Mouse (Mus musculus): ENCODE data around the gene Mup5.
"Not testable (repeated sequence)": the region's sequence is repeated elsewhere in the genome, so short reads cannot be mapped to it uniquely, and the experiment has no call there.

Mup5 gene

DNA sequence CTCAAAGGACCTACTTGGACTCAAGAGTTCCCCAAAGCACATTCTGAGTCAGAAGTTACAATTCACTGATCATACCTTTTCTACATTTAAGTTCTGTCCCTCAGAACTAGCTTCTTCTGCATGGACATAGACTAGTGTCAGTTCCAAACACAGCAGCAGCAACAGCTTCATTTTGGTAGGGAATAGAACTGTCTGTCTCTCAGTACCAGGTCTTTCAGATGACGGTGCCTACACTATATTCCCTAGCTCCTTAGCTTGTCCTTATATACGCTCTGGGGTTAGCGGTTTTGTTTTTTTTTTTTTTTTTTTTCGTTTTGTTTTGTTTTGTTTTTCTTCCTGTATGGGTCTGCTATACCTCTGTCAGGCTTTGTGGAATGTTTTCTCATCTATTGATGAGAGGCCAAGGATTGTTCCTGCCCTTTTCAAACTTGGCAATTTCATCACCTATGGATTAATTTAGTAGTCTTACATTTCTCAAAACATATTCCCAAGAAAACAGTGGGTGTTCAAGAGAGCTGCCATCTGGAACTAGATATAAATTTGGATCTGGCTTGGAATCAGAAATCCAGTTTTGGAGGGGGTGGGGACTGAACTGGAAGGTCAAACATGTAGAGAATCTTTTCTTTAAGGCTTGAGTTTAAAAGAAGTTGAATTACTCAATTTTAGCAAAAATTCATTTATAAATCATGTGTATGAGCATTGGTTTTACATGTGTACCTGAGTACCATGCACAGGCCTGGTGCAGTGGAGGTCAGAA is at the start of gene Mup5:
TSS of gene Mup5 (minus strand) at position 282 of the 757 bp plus-strand sequence.
- no peak for DNase-seq (ENCODE audit: low spot score in 2 of 2)

DNA sequence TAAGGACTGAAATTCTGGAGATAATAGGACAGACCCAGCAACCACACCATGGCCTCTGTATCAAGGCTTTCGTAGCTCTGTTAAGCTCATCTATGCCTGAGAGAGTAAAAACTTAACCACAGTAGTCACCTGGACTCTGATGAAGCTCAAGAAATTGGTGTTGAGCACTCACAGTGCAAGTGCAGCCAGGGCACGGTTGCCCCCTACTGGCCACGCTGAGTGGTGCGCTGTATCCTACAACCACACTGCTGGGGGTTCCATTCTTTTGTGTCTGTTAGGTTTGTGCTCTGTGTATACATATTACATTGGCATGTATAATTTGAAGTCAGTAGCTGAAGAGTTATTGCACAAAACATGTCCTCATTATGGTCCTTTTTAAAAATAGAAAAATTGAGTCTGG is 23.1 kb upstream of the Mup5 start:
- no peak for DNase-seq (ENCODE audit: low spot score in 2 of 2)

DNA sequence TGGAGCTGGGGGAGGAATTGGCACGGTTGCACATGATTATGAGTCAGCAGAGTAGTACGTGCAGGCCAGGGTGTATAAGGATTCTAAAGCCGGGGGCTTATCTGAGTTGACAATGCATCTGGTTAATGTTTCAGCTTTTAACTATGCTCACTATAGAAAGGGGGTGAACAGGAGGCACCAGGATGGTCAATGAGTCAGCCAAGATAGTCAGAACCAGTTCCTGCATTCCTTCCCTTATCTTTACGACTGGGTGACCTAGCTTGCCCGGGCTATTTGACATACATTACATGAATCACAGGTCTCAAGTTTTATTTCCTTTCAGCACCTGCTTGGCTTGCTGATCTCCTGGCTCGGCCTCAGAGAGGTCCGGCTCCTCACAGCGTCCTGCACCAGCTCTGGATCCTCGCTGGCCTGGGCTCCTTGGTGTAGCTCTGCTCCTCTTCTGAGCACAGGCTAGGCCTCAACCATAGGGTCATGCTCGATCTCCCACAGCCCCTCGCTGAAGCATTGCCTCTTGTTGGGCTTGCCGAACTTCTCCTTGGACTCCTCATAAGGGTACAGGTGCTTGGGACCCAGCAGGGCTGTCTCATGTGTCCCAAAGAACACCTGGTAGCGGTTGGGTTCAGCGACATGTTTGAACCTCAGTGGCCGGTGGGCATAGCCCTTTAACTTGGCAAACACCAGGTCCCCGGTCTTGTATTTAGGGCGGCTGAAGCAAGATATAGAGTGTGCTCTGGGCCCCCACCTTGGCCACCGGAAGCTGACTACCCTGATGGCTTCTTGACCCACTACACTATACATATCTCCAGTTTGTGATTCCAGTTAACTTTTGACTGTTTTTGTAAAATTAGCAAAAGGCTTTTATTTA is 21.0 kb upstream of the Mup5 start:
- no peak for DNase-seq (ENCODE audit: low spot score in 2 of 2)

DNA sequence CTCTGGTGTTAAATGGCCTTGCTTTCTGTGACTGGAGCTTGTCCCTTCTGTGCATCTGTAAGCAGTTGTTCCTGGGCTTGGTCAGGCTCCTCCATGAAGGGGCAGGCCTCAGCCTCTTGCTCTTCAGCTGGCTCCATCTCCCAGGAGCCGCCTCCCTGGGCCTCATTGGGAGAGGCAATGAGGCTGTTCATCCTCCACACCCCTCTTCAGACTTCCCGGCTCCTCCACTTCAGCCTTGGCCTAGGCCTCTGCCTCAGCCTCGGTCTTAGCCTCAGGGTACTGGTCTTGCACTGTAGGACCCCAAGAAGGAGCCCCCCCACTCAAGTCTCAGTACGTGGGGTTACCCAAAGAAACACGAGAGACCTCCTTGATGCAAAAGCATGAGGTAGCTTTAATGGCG is 20.3 kb upstream of the Mup5 start:
- DNase-seq (ENCODE audit: low spot score in 2 of 2), result no peak

DNA sequence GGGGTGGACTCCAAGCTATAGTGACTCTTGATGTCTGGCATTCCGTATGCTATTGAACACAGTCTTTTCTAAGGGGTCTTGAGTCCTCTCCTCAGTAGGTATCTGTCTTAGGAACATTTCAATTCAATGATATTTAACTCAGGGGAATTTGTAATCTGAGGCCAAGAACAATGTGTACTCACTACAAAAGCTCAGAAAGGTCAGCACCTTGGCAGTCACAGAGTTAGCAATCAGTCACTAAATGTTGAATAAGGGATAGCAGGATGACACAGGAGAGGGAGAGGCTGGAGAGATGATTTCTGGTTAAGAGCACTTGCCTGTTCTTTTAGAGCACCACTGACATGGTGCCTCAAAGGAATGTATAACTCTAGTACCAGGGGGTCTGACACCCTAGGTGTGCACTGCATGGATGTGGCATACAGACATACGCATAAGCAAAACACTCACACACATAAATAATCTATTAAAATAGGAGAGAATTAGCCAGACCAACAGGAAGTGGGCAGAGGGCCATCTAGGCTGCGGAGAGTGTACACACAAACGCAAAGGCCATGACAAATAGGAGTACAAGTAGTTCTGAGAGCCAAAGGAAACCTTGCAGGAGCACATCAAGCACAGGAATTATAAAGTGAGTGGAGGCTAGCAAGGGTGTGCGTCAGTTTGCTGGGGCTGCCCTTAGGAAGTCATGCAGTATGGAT is 9.9 kb upstream of the Mup5 start:
- DNase-seq (ENCODE audit: low spot score in 2 of 2), result no peak

DNA sequence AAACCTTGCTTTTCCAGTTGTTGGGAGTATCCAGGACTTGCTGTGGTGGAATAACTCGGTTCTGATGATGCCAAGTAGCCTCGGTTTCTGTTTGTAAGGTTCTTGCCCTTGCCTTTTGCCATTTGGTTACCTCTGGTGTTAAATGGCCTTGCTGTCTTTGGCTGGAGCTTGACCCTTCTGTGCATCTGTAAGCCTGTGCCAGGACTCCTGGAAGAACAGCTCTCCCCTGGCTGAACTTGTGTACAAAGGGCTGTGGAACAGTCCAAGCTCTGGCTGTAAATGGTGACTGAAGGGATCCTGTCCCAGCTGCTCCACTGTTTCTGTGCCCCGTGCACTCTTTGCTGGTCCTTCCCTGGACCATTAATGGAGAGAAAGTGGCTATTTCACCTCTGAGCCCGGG is 5.8 kb downstream of the Mup5 start:
- no peak for DNase-seq (ENCODE audit: low spot score in 2 of 2)

DNA sequence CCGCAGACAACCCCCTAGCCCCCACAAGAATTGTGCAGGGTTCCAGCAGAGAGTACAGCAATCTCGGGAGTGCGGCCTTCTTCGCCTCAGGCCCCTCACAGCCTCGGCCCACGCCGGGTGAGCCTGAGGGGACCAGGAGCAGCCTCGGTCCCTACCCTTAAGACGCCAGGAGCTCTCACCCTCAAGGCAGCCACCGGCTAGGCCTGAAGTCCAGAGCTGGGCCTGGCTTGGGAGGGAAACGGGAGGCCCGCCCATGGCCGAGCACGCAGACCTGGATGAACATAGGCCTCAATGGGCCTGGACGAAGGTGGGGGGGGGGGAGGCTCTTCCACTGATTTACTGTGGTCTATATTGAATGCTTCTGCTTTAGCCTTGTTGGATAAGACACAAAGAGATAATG is 11.8 kb downstream of the Mup5 start:
- DNase-seq (ENCODE audit: low spot score in 2 of 2), result no peak

DNA sequence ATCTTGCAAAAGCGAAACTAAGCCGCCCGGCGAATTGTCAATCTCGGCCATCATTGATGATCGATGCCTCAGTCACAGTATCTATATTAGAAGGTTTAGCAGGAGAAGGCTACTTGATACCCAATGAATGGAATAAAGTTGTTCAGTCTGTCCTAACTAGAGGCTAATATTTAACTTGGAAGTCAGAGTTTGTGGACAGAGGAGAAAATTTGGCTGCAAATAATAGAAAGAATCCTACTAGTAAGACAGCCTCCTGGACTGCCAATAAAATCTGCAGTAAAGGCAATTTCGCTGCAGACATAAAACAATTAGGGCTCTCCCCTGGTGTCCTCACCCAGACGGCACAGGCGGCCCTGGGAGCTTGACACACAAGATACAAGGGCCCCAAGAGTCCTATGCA is 12.5 kb downstream of the Mup5 start:
- DNase-seq (ENCODE audit: low spot score in 2 of 2), result not testable (repeated sequence)

DNA sequence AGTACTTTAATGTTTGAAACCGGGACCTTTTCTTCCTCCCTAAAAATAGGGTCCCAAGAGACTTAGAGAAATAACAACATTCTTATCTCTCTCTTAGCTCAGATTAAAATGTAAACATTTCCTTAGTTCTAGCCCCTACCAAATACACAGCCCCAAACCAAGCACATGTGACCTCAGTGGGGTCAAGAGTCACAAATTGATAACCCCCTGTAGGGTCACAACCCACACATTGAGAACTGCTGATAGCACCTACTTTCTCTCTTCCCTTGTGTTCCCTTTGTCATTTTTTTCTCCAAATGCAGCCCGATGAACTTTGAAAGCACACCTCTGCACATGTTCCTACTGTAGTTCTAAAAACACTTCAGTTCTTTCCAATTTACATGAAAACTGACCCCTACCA is 19.4 kb downstream of the Mup5 start:
- DNase-seq (ENCODE audit: low spot score in 2 of 2), result no peak

DNA sequence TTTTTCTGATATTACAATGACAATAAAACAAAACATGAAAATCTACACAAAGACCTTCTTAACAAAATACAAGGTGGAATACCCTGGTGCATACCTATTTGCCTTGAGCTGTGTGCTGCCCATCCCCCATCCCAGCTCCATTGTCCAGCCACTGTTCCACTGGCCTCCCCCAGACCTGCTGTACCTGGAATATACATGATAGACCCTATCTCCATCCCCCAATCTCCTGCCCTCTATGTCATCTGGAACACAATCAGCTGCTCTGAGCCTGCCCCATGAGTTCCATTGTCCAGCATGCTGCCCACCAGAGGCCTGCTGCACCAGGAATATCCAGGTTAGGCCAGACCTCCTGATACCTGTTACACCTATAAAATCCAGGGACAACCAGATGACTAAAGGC is 21.6 kb downstream of the Mup5 start:
- no peak for DNase-seq (ENCODE audit: low spot score in 2 of 2)

DNA sequence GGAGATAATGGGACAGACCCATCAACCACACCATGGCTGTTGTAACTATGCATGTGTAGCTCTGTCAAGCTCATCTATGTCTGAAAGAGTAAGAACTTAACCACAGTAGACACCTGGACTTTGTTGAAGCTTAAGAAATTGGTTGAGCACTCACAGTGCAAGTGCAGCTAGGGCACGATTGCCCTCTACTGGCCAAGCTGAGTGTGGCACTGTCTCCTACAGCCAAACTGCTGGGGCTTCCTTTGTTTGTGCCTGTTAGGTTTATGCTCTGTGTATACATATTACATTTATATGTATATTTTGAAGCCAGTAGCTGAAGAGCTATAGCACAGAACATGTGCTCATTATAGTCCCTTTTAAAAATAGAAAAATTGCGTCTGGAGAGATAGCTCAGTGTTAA is 23.8 kb downstream of the Mup5 start:
- DNase-seq (ENCODE audit: low spot score in 2 of 2), result not testable (repeated sequence)

DNA sequence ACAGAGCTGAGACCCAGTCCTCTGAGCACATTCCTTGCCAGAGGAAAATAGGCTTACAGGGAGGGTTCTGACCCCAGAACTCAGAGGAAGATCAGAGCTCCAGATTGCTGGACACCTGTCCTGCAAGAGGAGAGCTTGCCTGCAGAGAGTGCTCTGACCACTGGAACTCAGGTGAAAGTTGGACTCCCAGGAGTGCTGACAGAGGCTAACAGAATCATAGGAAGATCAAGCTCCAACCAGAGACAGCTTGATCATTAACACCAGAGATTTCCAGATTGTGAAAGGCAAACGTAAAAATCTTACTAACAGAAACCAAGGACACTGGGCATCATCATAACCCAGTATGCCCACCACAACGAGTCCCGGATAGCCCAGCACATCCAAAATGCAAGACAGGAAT is 26.1 kb downstream of the Mup5 start:
- DNase-seq (ENCODE audit: low spot score in 2 of 2), result not testable (repeated sequence)

DNA sequence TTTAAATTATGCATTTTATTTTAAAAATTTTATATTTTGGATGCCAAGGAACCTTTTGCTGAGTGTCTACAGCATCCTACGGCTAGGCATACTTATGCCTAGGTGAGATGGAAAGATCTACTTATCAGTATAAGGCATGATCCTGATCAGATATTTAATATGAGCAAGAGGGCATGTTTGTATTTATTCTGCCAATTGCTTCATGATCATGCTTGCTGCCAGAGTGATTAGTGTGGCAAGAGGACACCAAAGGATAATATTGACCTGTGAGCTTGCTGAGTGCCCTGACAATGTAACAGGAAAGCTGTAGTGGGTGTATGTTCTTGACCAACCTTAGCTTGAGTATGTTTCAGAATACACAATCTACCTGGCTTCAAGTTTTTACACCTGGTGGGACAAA is 45.3 kb downstream of the Mup5 start:
- not testable (repeated sequence) for DNase-seq (ENCODE audit: low spot score in 2 of 2)

DNA sequence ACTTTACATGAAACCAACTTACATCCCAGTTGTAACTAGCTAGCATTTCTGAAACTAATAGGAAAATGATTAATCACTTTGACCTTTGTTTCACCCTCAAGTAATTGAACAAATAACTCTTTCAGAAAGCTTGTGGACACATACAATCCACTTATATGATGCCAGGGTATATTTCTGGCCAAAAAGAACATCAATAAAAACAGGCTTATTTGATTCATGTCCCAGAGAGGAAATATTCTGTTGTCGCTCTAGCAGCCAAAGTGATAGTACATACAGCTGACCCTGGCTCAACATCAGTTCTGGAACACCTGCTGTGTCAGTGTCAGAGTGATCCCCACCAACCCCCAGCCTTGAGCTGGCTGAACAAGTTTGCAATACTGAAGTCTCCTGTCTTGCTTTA is 50.8 kb downstream of the Mup5 start:
- DNase-seq (ENCODE audit: low spot score in 2 of 2), result not testable (repeated sequence)

DNA sequence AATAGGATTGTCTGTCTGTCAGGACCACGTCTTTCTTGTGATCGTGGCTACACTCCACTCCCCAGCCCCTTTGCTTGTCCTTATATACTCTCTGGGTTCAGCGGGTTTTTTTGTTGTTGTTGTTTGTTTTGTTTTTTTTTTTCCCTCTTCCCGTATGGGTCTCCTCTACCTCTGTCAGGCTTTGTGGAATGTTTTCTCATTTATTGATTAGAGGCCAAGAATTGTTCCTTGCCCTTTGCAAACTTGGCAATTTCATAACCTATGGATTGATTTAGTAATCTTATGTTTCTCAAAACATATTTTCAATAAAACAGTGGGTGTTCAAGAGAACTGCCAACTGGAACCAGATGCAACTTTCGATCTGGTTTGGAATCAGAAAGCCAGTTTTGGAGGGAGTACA is 52.9 kb downstream of the Mup5 start, which contains the start of gene Mup19:
TSS of gene Mup19 (minus strand) at position 101 of the 400 bp plus-strand sequence.
- DNase-seq (ENCODE audit: low spot score in 2 of 2), result not testable (repeated sequence)

All from spleen, postnatal 14 days (tissue).